Mouse (Mus musculus) lung, adult 18-20 months (tissue): ENCODE results near the gene Serinc4.

Source experiments
- DNase-seq, 2 experiments: peaks; one replicate each; pipeline ENCODE4 v3.0.0; 2022; ENCODE audit warnings: mixed read lengths in 2 of 2

Serinc4 gene

DNA sequence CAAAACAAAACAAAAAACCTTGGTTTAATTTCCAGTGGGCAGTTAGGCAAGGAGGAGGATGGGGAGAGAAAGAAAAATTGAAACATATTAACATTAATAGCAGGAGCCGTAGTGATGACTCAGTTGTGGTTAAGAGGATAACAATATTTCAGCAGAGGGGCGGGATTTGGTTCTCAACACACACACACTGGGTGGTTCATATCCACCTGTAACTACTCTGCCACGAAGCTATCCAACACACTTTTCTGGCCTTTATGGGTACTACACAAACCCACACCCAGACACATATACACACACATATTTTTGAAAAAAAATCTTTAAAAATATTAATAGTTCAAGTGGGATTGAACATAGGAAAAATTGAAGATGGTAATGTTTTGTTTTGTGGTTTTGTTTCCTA lies 9.6 kb downstream of the Serinc4 start:
- DNase-seq: no peak

DNA sequence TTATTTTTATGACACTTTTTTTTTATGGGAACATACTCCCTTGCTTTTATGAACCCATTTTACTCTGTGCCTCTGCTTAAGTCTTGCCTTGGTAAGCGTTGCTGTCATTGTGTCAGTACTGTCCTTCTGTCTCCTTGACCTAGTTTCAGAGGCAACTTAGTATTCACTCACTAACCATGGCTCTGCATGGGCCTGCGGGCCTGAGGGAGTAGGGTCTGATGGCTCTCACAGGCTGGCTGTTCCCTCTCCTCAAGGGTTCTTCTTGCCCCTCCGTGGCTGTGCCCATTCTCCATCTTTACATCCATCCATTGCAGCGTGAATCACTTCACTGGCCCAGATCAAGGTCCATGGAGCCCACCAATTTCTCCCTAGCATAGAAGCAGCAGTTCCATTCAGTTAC lies 10.1 kb downstream of the Serinc4 start:
- DNase-seq: no peak

DNA sequence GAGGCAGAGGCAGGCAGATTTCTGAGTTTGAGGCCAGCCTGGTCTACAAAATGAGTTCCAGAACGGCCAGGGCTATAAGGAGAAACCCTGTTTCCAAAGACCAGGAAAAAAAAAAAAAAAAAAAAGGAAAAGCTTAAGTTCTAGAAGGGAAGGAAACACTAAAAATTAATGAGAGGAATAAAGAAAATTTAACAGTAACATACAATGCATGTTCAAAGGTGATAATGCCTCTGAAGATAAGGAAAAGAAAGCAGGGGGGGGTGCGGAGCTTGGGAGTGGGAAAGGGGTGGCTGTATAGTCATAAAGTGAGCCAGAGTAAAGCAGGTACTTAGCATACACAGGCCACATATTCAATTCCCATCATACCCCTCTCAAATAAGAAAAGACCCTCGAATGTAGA lies 11.5 kb downstream of the Serinc4 start:
- no peak for DNase-seq

DNA sequence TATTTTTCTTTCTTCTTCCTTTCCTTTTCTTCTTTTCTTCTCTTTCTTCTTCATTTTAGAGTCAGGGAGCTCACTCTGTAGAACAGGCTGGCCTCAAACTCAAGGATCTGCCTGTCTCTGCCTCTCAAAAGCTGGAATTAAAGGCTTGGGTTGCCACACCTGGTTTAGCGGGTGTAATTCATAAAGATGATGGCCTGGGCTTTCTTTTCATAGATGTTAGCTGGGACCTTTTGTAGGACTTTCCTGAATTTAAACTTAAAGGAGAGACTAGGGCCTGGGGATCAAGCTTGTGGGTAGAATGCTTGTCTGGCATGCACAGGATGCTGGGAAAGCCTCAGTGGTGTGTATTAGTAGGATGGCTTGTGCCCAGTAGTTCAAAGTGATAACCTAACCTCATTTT lies 12.4 kb downstream of the Serinc4 start, which contains the start of gene Ell3:
Gene Ell3 (minus strand): TSS at position 101 of the 400 bp plus-strand sequence.
- DNase-seq: no peak

DNA sequence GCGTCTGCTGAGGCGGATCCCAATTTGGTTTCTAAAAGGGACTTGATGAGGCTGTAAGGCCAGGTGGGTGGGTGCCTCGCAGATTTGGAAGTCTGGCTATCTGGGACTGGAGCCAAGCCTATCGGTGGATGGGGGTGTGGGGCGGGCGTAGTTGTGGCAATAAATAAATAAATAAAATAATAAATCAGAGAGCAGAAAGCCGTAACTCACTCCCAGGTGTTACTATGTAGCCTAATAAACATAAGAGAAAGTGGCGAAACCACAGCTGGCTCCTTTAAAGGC lies 13.6 kb downstream of the Serinc4 start:
- peak in 1 of 2 experiments; percentile 39 for DNase-seq

DNA sequence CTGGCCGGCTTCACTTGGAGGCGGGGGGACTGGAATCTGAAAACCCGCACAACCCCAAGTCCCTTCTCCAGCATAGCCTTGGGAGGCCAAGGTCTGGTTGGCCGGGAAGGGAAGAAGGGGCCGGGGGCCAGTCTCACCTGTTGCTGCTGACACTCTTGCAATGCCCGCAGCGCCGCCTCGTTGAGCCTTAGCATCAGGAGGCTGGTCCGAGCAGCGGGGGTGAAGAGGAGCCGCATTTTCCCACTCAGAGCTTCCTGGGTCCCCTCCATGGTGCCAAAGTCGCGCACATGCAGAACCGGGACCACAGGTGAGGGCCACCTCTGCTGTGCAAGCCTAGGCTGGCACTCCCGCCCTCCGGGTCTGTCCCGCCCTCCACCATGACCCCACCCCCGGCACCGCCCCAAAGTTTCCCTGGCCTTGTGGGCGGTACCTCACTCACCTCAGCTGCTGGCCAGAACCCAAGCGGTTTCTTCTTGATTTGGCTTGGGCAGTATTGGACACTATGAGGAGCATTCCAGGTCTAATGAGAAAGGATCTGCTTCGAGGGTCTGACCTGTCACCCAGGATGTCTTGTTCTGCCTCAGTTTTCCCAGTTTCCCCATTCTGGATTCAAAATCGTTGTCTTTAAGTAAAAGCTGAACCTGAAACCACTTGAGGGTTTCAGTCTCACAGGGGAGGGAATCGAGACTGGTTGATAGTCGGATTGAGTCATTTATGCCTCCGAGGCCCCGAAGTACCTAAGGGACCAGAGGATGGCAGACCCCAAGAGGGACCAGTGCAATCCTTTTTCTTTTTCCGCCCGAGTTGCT lies 14.1 kb downstream of the Serinc4 start:
- DNase-seq: peak; percentile 81 to 86

DNA sequence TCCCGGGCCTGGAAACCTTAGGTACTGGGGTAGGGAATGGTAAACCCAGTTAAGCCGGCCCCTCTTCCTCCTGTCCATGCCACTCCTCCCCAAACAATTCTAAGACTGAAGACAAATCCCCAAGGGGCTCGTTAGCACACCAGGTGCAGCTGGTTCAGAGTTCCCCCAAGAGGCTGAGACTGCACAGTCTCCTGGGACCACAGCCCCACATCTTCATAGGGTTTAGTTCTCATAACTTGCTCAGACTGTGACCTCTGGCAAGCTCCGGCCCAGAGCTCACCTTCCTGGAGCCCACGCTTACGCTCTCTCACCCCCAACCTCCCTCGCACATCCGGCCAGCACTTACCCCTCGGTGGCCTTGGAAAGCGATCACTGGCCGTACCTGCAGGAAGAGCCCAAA lies 14.8 kb downstream of the Serinc4 start:
- DNase-seq: no peak

DNA sequence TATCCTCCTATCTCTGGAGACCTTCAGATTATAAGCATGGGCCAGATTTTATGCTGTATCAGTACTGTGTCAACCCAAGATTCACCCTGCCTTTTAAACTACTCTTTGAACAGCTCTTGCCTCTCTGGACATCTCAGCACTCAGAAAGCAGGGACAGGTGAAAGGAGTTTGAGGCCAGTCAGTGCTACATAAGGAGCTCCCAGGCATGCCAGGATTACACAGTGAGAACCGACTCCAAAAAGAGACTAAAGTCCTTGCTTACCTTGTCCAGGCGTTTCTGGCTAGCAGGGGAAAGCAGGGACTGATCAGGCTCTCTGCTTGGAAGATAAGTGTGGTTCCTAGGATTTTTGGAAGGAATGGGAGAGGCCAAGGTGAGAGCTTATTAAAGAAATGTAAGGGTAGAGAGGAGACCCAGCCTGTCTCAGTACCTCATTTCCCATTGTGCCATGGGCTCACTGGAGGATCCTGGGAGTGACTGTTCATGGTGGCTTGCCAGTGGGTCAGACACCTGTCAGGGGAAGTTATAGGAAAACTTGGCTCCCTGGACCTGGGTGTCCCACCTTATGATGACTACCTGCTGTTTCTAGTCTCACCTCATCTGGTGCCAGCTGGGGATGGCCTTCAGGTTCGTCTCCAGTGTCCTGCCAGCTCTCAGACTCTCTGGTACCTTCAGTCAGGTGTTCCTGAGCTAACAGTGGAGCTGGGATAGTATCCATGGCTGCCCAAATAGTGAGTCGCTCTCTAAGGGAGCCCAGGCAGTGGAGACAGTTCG lies 15.6 kb downstream of the Serinc4 start:
- DNase-seq: no peak

DNA sequence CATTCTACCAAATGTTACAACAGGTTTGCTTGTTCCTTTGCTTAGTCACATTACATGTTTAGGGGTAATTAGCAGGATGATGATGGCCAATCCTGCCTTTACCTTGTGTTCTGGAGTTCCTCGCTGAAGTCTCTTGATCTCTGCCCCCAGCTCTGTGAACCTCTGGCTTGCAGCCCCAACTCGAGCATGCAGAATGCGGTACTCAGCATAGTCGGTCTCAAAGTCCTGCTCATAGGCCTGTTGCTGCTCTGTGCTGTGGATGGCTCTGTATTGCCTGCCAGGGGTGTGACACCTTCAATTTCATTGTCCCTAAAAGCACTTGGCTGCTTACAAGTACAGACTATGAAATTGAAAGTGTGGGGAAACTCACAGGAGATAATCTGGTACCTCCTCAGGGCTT lies 16.8 kb downstream of the Serinc4 start:
- DNase-seq: no peak

DNA sequence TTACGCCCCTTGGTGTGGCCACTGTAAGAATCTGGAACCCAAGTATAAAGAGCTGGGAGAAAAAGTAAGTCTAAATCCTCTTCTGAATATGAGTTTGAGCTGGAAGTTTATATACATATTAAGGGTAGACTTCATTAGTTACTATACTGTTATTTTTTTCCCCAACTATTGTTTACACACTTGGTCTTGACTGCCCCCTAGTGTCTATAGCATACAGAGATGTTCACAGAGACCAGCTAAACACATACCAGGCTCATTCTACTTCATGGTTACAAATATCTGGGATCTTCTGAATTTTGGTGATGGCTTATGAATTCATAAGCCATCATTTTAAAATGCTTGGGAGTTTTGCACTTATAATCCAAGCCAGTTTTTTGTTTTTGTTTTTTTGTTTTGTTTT lies 21.7 kb downstream of the Serinc4 start:
- DNase-seq: no peak

DNA sequence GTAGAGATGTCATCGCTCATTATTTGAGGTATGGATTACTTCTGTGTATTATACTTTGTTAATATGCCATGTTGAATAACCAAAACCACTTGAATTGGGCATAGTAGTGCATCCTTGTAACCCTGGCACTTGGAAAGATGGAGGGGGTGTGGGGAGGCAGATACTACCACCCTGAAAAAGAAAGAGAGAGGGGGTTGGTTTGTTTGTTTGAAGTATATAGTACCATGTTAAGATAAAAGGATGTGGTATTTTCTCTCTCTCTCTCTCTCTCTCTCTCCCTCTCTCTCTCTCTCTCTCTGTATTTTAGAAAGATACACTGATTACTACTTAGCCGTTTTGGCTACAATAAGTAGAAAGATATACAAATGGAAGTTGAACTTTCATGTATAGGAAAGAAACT lies 30.7 kb downstream of the Serinc4 start:
- no peak for DNase-seq

DNA sequence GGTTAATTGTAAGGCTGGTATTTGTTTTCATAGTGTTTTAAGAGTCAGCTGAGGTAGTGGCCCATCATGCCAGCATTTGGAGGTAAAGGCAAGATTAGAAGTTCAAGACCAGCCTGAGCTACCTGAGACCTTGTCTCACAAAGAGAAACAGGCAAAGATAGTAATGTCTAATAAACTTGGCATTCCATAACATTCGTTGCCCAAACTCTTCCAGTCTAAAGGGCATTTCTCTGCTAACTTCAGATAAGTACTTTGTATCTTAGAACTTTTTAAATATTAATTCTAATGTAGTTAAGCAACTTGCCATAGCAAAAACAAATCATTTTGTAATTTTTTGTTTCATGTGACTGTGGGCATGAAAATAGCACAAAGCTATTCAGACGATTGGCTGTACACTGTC lies 33.4 kb downstream of the Serinc4 start:
- DNase-seq: no peak

DNA sequence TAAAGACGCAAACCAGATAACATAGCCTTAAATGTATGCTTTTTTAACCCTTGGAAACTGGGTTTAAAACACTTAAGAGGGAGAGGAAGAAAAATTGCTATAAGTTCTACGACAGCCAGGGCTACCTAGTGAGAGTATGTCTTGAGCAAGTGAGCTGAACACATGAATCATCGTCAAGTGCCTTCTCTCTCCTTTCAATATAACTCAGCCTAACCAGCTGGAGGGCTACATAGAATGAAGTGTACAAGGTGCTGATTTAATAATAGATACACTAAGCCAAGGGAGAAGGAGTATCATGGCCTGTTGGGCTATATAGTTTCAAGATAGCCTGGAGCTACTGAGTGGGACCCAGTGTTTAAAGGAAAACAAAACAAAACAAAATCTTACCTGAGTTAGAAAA lies 38.1 kb downstream of the Serinc4 start:
- DNase-seq: no peak

DNA sequence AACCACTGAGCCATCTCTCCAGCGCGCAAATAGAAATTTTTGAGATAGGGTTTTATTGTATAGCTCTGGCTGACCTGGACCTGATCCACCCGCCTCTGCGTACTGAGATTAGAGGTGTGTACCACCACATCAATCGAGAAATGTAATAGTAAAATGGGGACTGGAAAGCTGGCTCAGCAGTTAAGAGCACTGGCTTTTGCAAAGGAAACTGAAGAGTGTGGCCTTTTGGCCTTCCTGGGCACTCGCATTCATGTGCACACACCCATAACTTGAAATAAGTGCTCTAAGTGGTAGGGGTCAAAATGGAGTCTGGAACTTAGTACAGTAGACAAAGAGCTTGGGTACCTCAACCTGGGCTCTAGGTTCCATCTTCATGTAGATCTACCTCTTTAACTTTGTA lies 40.2 kb downstream of the Serinc4 start:
- no peak for DNase-seq

DNA sequence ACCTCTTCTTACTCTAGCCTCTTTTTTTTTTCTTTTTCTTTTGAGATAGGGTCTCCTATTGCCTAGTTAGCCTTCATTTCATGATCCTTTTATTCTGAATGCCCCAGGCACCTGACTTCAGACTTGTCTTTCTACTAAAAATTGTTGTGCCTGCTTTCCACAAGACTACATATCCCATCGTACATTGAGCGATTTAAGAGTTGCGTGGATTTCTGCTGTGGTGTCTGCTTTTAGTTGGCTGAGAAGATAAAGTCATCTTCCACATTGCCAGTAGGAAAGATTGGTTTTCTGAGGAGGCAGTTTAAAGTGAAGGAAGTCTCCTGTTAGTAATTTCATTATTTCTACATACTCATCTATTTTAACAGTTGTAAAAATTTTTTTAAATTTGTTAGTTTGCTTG lies 41.0 kb downstream of the Serinc4 start:
- no peak for DNase-seq

DNA sequence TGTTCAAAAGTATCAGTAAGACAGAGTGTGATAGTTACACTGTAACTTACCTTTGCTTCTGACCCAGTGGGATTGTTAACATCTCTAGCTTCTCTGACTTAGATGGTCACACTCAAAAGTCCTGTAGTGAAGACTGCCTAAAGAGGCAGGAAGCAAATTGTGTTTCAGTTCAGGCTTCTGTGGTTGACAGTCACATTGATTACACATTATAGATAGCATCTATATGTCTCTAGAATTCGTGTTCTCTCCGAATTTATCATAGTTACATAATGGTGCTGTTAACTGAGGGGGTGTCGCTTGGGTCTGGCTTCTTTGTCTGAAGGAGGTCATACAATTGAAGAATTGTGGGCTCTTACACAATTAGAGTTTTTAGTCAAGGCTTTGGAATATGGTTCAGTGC lies 41.5 kb downstream of the Serinc4 start:
- DNase-seq: no peak

DNA sequence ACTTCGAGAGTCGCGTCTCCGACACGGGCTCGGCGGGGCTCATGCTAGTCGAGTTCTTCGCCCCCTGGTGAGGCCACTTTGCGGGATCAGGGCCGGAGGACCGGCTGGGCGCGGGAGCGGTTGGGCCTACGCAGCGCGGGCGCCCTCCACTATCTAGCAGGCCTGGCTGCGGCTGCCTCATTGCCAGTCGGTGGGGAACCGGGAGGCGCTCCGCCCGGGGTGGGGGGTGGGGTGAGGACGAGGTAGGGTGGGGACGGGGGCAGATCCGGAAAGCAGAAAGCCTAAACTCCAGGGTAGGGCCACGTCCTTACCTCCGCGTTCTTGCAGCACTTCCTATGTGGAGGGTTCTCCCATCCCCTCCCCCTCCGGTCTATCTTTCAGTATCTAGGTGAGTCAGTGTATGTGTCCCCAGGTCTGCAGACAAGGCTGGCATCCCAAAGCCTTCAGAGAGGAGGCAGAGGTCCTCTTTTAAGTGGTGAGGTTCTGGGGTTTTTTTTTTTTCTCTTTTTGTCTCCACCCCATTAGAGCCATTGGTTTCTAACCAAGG lies 42.4 kb downstream of the Serinc4 start:
- DNase-seq: peak; percentile 48 to 53

DNA sequence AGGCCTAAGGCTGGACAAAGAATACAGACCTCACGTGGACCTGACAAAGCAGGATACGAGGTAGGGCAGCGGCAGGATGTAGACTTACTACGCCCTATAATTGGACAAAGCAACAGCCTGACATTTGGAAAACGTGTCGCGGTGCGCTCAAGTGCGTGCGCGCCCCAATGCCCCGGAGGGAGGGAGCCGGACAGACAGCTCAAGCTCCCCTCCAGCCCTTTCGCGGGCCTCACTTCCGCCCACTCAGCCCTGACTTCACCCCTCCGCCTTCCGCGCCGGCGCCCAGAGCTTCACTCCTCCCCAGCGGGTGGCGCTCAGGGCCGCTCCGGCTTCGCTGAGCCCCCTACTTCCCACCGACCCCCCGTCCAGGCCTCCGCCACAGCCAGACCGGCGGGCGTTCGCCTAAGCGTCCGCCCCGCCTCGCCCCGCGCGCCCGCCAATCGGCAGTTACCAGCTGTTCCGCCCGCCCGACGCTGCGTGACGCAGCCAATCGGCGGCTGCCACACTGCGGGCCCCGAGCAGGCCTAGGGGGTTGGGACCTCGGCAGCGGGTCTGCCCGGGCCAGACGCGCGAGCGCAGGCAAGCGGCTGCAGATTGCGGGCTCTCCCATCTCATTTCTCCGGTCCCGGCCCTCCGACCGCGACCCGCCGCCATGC lies 43.1 kb downstream of the Serinc4 start, which contains the start of the genes Pdia3 and Catsper2:
Gene Pdia3 (plus strand): TSS at position 389 of the 656 bp plus-strand sequence.
Gene Catsper2 (minus strand): TSS at position 406 of the 656 bp plus-strand sequence.
- DNase-seq: peak; percentile 96 to 97

DNA sequence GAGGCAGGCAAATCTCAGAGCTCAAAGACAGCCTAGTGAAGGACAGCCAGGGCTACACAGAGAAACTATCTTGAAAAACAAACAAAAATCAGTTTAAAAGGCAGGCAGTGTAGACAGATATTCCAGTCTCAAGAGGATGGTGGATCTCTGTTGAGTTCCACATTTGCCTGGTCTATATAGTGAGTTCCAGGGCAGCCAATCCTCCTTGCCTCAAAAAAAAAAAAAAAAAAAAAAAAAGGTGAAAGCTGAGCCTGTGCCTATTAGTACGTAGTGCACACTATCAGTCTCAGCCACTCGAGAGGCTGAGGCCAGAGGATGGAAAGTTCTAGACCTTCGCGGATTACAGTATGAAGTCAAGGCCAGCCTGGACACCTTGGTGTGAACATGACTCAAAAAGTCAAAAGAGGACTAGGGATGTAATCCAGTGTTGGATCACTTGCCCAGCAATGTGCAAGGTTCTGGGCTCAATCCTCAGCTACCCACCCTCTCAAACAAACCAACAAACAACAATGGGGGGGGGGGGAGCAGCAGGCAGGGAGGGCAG lies 43.7 kb downstream of the Serinc4 start:
- no peak for DNase-seq

DNA sequence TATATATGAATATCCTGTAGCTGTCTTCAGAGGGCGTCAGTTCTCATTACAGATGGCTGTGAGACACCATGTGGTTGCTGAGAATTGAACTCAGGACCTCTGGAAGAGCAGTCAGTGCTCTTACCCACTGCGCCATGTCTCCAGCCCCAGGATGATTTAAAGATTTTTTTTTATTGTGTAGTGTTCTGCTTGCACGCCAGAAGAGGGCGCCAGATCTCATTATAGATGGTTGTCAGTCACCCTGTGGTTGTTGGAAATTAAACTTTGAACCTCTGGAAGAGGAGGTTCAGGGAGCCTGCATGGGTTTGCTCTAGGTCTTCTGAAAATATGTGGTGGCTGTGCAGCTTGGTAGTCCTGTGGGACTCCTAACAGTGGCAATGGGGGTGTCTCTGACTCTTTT lies 48.4 kb downstream of the Serinc4 start:
- peak; percentile 34 to 56 for DNase-seq

DNA sequence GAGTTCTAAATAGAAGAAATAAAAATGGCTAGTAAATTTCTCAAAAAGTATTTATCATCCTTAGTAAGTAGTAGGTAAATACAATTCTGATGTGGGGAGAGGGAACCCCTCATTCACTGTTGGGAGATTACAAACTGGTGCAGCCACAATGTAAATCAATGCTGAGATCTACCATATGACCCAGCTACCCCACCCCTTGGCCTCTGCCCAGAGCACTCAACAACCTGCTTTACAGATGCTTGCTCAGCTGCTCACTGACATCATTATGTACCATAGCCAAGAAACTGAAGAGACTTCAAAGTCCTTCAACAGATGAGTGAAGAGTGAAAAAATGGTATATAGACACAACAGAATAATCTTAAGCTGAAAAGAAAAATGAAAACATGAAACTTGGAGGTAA lies 53.3 kb downstream of the Serinc4 start:
- DNase-seq: no peak

DNA sequence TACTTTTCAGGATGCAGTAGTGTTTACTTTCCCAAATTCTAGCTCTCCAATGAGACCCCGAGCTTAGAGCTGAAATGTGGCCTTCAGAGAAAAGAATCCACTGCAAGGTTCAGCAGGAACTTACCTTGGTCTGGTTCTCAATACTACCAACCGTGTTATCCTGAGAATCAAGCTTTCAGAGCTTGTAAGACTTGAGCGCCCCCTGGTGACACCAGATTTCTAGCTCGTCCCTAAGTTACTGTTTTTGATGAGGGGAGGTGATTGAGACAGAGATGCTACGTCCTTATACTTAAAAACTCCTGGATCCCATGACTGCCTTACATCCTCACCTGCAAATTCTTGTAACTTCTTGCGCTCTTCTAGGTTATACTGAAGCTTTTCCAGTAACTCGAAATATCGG lies 60.0 kb downstream of the Serinc4 start:
- peak; percentile 63 to 75 for DNase-seq
